ENCODE assay signal across 8 mouse cellular contexts in genomic region chr15:63996530-63996929, GRCm38 (mm10).
A peak's percentile ranks its signal among the peaks of the same experiment; 100 is the strongest.
DNase-seq lines count a peak whose midpoint lies in the region; ATAC-seq and TF ChIP-seq lines count a peak whose summit lies in the region.

No protein-coding gene starts in this region.

- peak overlapping the region; percentile 70 for H3K4me3 ChIP-seq in lung, embryonic 16.5 days (ENCODE audit: low read length)
- H3K4me3 ChIP-seq in forebrain, embryonic 12.5 days (replicated peaks) = peak overlapping the region; percentile 86
- H3K4me3 ChIP-seq in limb, embryonic 14.5 days (replicated peaks; ENCODE audit: low read length) = peak overlapping the region; percentile 83; the same call in 1 of the 2 replicates
- peak overlapping the region; percentile 82 for H3K4me3 ChIP-seq in stomach, embryonic 14.5 days (ENCODE audit: low read depth, low read length)

- H3K27me3 ChIP-seq in lung, embryonic 16.5 days (ENCODE audit: control insufficient read depth, insufficient read depth, low read depth, low read length) = no peaks in the 10 kb centered on the region
- H3K27me3 ChIP-seq in forebrain, embryonic 12.5 days = no peaks in the 10 kb centered on the region
- no peaks in the 10 kb centered on the region for H3K27me3 ChIP-seq in limb, embryonic 14.5 days (ENCODE audit: control insufficient read depth, insufficient read depth, low read length)
- H3K27me3 ChIP-seq in stomach, embryonic 14.5 days (ENCODE audit: control insufficient read depth, insufficient read depth, low read length) = no peaks in the 10 kb centered on the region

- no peaks in the 10 kb centered on the region for H3K9me3 ChIP-seq in lung, embryonic 16.5 days (ENCODE audit: control insufficient read depth, low read length)
- H3K9me3 ChIP-seq in forebrain, embryonic 12.5 days = no peaks in the 10 kb centered on the region
- H3K9me3 ChIP-seq in limb, embryonic 14.5 days (ENCODE audit: control insufficient read depth, low read length) = no peaks in the 10 kb centered on the region
- no peaks in the 10 kb centered on the region for H3K9me3 ChIP-seq in stomach, embryonic 14.5 days (ENCODE audit: control insufficient read depth, low read depth, low read length)

- peak overlapping the region; percentile 63 for H3K4me2 ChIP-seq in lung, embryonic 16.5 days (ENCODE audit: low read depth, low read length)
- H3K4me2 ChIP-seq in forebrain, embryonic 12.5 days = peak overlapping the region; percentile 78
- H3K4me2 ChIP-seq in limb, embryonic 14.5 days (replicated peaks; ENCODE audit: low read depth, low read length, severe bottlenecking) = peak overlapping the region; percentile 82
- peak overlapping the region; percentile 72 for H3K4me2 ChIP-seq in stomach, embryonic 14.5 days (replicated peaks; ENCODE audit: low read depth, low read length)

- H3K36me3 ChIP-seq in lung, embryonic 16.5 days (ENCODE audit: control insufficient read depth, insufficient read depth, low read length) = no peaks in the 10 kb centered on the region
- no peaks in the 10 kb centered on the region for H3K36me3 ChIP-seq in forebrain, embryonic 12.5 days (replicated peaks)
- H3K36me3 ChIP-seq in limb, embryonic 14.5 days (ENCODE audit: control insufficient read depth, insufficient read depth, low read length) = no peaks in the 10 kb centered on the region
- H3K36me3 ChIP-seq in stomach, embryonic 14.5 days (ENCODE audit: control insufficient read depth, insufficient read depth, low read length) = no peaks in the 10 kb centered on the region

- H3K4me1 ChIP-seq in lung, embryonic 16.5 days (replicated peaks; ENCODE audit: control insufficient read depth, insufficient read depth, low read length) = peaks cover 18% of the 10 kb centered on the region
- H3K4me1 ChIP-seq in forebrain, embryonic 12.5 days = peaks cover 13% of the 10 kb centered on the region
- H3K4me1 ChIP-seq in limb, embryonic 14.5 days (ENCODE audit: control insufficient read depth, insufficient read depth, low read length) = peaks cover 18% of the 10 kb centered on the region
- H3K4me1 ChIP-seq in stomach, embryonic 14.5 days (ENCODE audit: control insufficient read depth, insufficient read depth, low read length) = peaks cover 23% of the 10 kb centered on the region

- WGBS in lung, embryonic 16.5 days = 46% methylated on average over 2 of the region's 2 CpGs
- WGBS in forebrain, embryonic 12.5 days = 66% methylated on average over 2 of the region's 2 CpGs
- WGBS in limb, embryonic 14.5 days = 21% methylated on average over 2 of the region's 2 CpGs
- WGBS in stomach, embryonic 14.5 days = 64% methylated on average over 2 of the region's 2 CpGs

- no peak for ATAC-seq in lung, embryonic 16.5 days (ENCODE audit: low read depth)
- no peak for ATAC-seq in forebrain, embryonic 12.5 days (ENCODE audit: low FRiP score)
- no peak for ATAC-seq in limb, embryonic 14.5 days (ENCODE audit: low FRiP score, low read depth)
- ATAC-seq in stomach, embryonic 14.5 days (ENCODE audit: insufficient number of reproducible peaks, insufficient read depth, low FRiP score, low read depth) = no peak
- ATAC-seq in inflammation-experienced regulatory T-cells, adult 6 months = no peak

- no peak overlapping the region for H3K27ac ChIP-seq in lung, embryonic 16.5 days (ENCODE audit: low read length)
- no peak overlapping the region for H3K27ac ChIP-seq in forebrain, embryonic 12.5 days
- no peak overlapping the region for H3K27ac ChIP-seq in limb, embryonic 14.5 days (replicated peaks; ENCODE audit: low read depth, low read length)
- no peak overlapping the region for H3K27ac ChIP-seq in stomach, embryonic 14.5 days (ENCODE audit: low read length)

- DNase-seq in lung, postnatal 25 days (ENCODE audit: low spot score) = no peak
- DNase-seq in limb, embryonic 14.5 days (ENCODE audit: low spot score) = no peak
- DNase-seq in thymus, postnatal 0 days (ENCODE audit: low spot score) = no peak
- no peak for DNase-seq in heart, adult 8-10 months (ENCODE audit: low spot score)

- peak overlapping the region; percentile 76; the same call in 1 of the 2 replicates for H3K9ac ChIP-seq in lung, embryonic 16.5 days (ENCODE audit: low read length)
- H3K9ac ChIP-seq in forebrain, embryonic 12.5 days = peak overlapping the region; percentile 94
- peak overlapping the region; percentile 84; the same call in 1 of the 2 replicates for H3K9ac ChIP-seq in limb, embryonic 14.5 days (ENCODE audit: low read depth, low read length, severe bottlenecking)
- H3K9ac ChIP-seq in stomach, embryonic 14.5 days (replicated peaks; ENCODE audit: low read depth, low read length) = peak overlapping the region; percentile 79; the same call in 1 of the 2 replicates

- TF ChIP-seq POLR2A in limb, embryonic 14.5 days (IDR thresholded peaks at IDR 0.05; ENCODE audit: borderline replicate concordance, extremely low read depth, insufficient read depth, insufficient read length) = no peak
